Mouse (Mus musculus): Measurements from ENCODE around the gene Gm28305. TPM values are rescaled to one million over a fixed set of nuclear protein-coding genes. Genes with fewer than 3 reads are reported as not detected.

The Gm28305 gene
- not detected for total RNA-seq (2022)

- DNase-seq, result no peak
Observed at GRCm38 (mm10) chr9:104040362-104040761, at the start of gene Gm28305. Gene Gm28305 (plus strand): TSS chr9:104040662.

GRCm38 (mm10) chr9:103996496-103996895 is 44.0 kb upstream of the Gm28305 start:
- no peak for DNase-seq

- DNase-seq, result no peak
Observed at GRCm38 (mm10) chr9:104000601-104001000, 39.9 kb upstream of the Gm28305 start.

- peak; percentile 100 for DNase-seq
Observed at GRCm38 (mm10) chr9:104001921-104002859, 38.3 kb upstream of the Gm28305 start, which contains the start of gene Nphp3. Gene Nphp3 (plus strand): TSS chr9:104002544.

GRCm38 (mm10) chr9:104002913-104003330 is 37.5 kb upstream of the Gm28305 start:
- DNase-seq, result no peak

GRCm38 (mm10) chr9:104014526-104014925 is 25.9 kb upstream of the Gm28305 start:
- DNase-seq, result no peak

GRCm38 (mm10) chr9:104021026-104021425 is 19.4 kb upstream of the Gm28305 start:
- no peak for DNase-seq

- DNase-seq, result no peak
Observed at GRCm38 (mm10) chr9:104027186-104027585, 13.3 kb upstream of the Gm28305 start.

- DNase-seq, result no peak
Observed at GRCm38 (mm10) chr9:104029861-104030260, 10.6 kb upstream of the Gm28305 start.

GRCm38 (mm10) chr9:104034231-104034630 is 6.2 kb upstream of the Gm28305 start:
- DNase-seq, result no peak

GRCm38 (mm10) chr9:104034718-104035117 is 5.7 kb upstream of the Gm28305 start:
- no peak for DNase-seq

- peak; percentile 49 for DNase-seq
Observed at GRCm38 (mm10) chr9:104035261-104036015, 5.0 kb upstream of the Gm28305 start.

GRCm38 (mm10) chr9:104038266-104038665 is 2.2 kb upstream of the Gm28305 start:
- no peak for DNase-seq

GRCm38 (mm10) chr9:104039031-104039695 is 1.3 kb upstream of the Gm28305 start:
- DNase-seq, result no peak

GRCm38 (mm10) chr9:104039742-104040141 is 720 bp upstream of the Gm28305 start:
- DNase-seq, result no peak

- DNase-seq, result no peak
Observed at GRCm38 (mm10) chr9:104043676-104044075, 3.2 kb downstream of the Gm28305 start.

GRCm38 (mm10) chr9:104051028-104051427 is 10.6 kb downstream of the Gm28305 start:
- no peak for DNase-seq

- DNase-seq, result peak; percentile 36
Observed at GRCm38 (mm10) chr9:104062430-104063243, 22.2 kb downstream of the Gm28305 start, which contains the start of gene Uba5. Gene Uba5 (minus strand): TSS chr9:104063134.

- peak; percentile 81 for DNase-seq
Observed at GRCm38 (mm10) chr9:104063244-104063961, 22.9 kb downstream of the Gm28305 start, which contains the start of gene Acad11. Gene Acad11 (plus strand): TSS chr9:104063377.

- no peak for DNase-seq
Observed at GRCm38 (mm10) chr9:104064571-104064970, 24.1 kb downstream of the Gm28305 start.

GRCm38 (mm10) chr9:104070241-104070640 is 29.8 kb downstream of the Gm28305 start:
- no peak for DNase-seq
